Mouse (Mus musculus) left cerebral cortex, adult 18-20 months (tissue): ENCODE data around the gene Slc23a2. TPM values are rescaled to one million over a fixed set of nuclear protein-coding genes. Genes with fewer than 3 reads are reported as not detected.

ENCODE experiments used
- DNase-seq, 2 experiments: peaks; one replicate each; pipeline ENCODE4 v3.0.0; 2021 to 2022; ENCODE audit warnings: low spot score in 2 of 2, mixed read lengths in 1 of 2
- total RNA-seq, 2 experiments: library from RNA; stranded (reverse); gene quantifications; 2 replicates each; pipeline ENCODE4 v1.2.3; 2021

Gene Slc23a2
- total RNA-seq, 2 experiments from 2014 or later = 137 to 143 TPM

DNA sequence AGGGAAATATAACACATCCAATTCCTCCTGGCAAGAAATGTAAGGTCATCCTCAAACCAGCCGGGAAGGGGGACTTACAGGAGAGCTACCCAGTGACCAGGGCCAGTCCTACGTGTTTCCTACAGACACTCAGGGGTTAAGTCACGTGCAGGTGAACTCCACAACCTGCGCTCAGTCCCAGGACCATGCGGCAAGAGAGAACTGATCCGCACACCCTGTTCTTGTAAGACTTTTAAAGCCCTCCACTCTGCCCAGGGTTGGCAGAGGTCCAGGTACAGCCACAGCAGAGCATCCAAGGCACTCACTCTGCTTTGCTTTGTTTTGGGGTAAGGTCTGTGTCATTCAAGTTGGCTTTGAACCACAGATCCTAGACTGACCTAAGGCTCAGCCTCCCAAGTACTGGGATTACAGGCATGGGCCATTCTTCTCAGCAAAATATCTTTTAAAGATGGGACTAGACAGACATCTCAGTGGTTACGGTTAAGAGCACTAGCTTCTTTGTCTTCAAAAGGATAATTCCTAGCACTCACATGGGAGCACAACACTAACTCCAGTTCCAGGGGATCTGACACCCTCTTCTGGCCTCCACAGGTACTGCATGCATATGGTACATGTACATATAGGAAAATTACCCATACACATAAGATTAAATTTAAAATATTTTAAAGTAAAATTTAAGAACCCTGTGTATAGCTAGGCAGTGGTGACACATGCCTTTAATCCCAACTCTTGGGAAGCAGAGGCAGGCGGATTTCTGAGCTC, 8.9 kb downstream of the Slc23a2 start:
- DNase-seq = peak; percentile 44 to 59

GRCm38 (mm10) chr2:132134758-132135157, 10.2 kb downstream of the Slc23a2 start:
- DNase-seq = no peak

DNA sequence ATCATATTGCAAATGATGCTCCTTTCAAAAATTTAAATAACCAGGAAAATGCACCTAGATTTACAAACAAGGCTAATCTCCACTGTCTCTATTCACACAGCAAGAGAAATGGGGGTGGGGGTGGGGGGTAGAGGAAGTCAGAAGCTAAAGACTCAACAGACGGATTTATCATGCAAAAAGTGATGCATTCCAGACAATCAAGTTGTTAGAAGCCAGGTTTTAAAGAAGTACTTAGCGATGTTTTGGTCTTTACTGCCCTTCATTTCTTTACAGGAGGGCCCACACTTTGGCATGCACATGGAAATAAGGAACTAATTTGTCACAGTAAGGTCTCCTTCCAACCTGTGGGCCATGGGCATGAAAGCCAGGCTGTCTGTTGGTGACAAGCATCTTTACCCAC, 11.5 kb downstream of the Slc23a2 start:
- DNase-seq = no peak

GRCm38 (mm10) chr2:132131266-132131665, 13.6 kb downstream of the Slc23a2 start:
- DNase-seq = no peak

DNA sequence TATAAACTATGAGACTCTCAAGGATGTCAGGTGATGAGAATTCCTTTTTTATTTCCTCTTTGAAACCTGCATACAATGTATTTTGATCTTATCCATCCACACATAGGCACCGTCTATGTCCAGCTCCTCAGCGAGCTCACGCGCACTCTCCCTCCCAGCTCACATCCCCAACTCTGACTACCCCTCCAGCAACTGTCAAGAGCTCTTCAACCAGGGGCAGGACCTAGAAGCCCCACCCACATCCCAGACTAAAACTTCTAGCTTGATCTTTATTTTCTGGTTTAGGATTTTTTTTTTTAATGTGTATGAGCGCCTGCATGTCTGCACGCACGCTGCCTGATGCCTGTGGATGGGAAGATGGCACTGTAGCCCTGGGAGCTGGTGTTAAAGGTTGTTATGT, 14.9 kb downstream of the Slc23a2 start:
- no peak for DNase-seq

DNA sequence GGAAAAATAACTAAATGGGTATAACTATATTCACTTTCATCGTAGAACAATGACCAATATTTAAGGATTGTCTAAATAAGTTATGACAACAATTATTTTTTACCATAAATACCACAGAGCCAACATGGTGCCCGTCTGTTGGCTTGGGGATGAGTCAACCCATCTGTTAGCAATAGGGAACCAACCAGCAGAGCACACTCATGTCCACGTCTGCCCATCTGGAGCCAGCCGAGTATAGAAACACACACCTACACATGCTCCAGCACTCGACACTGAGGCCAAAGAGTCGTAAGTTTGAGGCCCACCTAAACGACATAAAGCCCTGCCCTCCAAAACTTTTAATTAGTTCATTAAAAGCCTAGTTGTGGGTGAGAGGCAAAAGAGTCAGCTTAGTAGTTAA, 15.7 kb downstream of the Slc23a2 start:
- no peak for DNase-seq

- DNase-seq = no peak
These were observed 17.0 kb downstream of the Slc23a2 start for GRCm38 (mm10) chr2:132127904-132128303.

- no peak for DNase-seq
These were observed 18.6 kb downstream of the Slc23a2 start for GRCm38 (mm10) chr2:132126292-132126691.

DNA sequence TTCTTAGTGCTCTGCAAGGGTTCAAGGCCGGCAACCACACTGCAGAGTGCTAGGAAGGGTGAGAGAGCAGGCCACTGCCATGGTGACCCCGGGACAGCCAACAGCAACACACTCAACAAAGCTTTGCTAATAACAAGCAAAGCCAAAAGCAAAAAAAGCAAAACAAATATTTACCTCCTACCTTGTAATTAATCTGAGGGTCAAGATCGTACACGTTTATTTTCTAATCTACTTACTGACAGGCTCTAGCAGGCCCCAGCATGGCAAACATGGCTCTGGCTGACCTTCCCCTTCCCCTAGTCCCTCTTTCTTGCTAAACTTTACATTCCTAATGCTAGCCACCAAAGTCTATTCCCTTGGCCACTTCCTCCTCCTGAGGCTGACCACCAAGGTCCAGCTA, 21.8 kb downstream of the Slc23a2 start:
- no peak for DNase-seq

- DNase-seq = no peak
These were observed 23.9 kb downstream of the Slc23a2 start for GRCm38 (mm10) chr2:132121050-132121449.

DNA sequence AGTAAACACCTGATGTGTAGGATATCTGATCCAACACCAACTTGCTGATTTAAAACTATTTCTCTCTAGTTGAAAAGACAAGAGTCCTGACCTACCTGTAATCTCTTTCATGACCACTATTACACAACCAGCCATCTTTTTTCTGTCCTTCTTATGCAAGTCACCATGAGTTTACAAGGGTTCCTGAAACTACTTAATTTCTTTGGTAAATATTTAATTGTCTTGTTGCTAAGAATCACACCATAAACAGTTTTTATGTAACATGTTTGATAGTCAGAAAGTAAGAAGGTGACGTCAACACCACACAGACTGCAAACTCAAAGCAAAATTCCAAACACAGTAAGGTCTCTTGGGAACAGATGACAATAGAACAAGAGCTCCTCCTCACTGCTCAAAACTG, 26.3 kb downstream of the Slc23a2 start:
- DNase-seq = no peak

DNA sequence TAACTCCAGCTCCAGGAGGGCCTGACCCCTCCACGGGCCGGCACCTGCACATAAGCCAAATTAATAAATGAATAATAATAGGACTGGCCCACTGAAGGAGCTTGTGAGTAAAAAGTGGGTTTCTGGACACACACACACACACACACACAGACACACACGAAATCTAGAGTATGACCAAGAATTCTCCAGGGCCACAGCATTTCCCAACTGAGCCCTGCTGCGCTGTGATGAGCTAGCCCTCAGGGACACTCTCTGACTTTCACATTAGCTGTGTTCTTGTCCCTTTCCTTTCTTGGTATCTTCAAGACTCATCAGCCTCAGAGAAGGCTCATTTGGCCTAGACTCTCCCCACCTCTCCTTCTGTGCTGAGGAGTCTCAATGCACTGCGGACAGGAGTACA, 29.0 kb downstream of the Slc23a2 start:
- no peak for DNase-seq

- no peak for DNase-seq
These were observed 29.6 kb downstream of the Slc23a2 start for GRCm38 (mm10) chr2:132115344-132115743.

GRCm38 (mm10) chr2:132113962-132114759, 30.7 kb downstream of the Slc23a2 start:
- no peak for DNase-seq

DNA sequence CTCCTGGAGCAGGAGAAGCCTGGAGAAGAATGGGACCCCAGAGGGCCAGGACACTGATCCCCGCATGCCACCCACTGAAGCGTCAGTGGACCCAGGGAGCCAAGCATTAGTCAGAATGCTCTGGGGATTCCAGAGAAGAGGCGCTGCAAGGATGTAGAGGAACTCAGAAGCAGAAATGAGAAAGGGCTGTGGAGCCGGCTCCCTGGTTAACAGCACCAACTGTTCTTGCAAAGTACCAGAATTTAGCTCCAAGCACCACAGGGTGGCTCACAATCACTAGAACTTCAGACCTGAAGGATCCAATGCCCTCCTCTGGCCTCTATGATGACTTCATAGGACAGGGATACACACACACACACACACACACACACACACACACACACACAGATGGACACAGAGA, 32.6 kb downstream of the Slc23a2 start:
- DNase-seq = no peak

DNA sequence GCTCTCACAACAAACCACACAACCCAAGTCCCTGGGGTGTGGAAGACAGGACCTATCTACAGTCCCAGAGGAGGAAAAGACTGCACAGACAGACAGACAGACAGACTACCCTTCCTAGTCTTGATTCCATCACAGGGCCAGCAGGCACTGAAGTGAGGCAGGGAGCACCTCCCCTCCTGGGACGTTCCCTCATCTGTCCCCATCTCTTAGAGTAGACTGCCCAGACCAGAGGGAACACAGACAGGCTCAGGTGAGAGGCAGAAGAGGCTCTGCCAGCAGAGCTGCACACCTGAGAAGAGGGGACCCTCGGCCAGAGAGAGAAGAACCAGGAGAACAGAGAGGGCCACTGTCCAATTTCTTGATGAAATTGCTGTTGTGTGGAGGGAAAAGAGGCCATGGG, 33.0 kb downstream of the Slc23a2 start:
- no peak for DNase-seq

DNA sequence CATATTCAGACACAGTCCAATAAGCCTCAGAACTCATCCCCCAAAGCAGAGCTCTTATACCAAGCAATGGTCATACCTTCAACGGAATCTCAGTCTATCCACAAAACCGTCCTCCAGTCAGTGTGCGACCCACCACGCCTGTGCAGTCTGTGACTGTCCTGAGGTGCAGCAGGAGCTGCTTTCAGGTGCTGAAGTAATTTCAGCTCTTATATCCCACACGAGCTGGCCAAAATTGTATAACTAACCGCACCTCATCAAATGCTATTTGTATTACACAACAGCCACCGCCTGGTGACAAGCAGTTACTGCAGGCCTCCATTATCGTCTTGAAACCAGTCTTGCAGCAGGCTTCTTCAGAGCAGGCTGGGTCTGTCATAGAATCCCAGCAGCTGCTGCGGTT, 33.6 kb downstream of the Slc23a2 start:
- peak; percentile 68 to 76 for DNase-seq

DNA sequence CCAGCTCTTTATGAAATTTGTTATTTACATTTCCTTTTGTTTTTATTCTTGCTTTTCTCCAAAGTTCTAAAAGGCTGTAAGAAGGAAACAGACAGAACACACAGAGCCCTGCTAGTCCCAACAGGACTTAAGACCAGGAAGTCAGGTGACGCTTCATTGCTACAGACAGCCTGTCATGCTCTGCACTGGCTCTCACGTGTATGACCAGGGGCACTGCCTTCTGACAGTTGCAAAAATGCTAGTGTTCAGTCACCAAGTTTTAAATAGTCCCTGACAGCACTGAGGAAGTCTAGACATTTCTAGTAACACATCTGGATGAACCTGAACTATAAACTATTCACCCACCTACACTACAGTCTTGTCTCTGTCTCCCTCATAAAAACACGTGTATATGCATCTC, 34.2 kb downstream of the Slc23a2 start:
- no peak for DNase-seq

GRCm38 (mm10) chr2:132108988-132109387, 35.9 kb downstream of the Slc23a2 start:
- no peak for DNase-seq

DNA sequence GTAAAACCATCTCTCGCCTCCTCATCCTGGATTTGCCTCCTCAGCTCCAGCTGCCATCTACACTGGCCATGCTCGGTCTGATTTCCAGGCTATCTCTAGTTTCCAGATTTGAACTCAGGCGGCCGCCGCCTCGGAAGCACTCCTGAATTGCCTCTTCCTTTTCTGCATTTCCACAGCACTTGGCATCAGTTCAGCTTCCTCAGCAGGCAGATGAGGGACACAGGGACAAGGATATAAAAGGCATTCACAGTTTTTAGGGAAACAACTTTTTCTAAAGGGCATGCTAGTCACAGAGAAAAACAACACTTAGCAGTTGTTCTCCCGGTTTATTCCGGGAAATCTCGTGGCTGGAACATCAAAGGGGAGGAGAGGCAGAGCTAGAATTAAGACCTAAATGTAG, 37.3 kb downstream of the Slc23a2 start:
- DNase-seq = peak; percentile 66 to 76

DNA sequence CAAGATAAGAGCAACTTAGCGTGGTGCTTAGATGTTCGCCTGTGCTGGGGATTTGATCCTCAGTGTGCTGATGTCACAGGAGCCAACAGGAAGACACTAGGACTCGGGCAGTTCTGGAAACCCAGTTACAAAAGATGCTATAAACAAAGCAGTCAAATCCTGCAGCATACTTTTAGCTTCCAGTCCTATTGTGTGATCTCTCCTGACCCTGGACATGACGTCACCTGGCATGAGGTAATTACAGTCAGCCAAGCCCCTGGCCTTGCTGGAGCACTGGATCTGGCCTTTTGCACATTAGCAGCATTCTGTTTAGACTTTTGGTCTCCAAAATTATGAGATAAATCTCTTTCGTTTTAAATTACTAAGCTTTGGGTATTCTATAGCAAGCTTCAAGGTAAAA, 38.8 kb downstream of the Slc23a2 start:
- DNase-seq = no peak

GRCm38 (mm10) chr2:132103265-132103664, 41.6 kb downstream of the Slc23a2 start:
- DNase-seq = no peak
